Mouse (Mus musculus) liver, postnatal 0 days (tissue): Measurements from ENCODE around the gene Phf21a.

Experiments used
- CTCF ChIP-seq: sonication (generic); IDR thresholded peaks from 2 replicates; pipeline ENCODE4 v1.5.1; 2016; ENCODE audit warnings: antibody characterized with exemption, low read depth
- EP300 ChIP-seq: IDR thresholded peaks from 2 replicates; pipeline ENCODE4 v1.6.1; 2016; ENCODE audit warnings: antibody characterized with exemption, low read depth, mild to moderate bottlenecking

GRCm38 (mm10) chr2:92182981-92183501 is 90.1 kb downstream of the Phf21a start:
- TF ChIP-seq CTCF (no peak), EP300 (no peak)
